Mouse (Mus musculus) liver, embryonic 12.5 days (tissue): ENCODE measurements around the gene Mageh1. TPM values are rescaled to one million over a fixed set of nuclear protein-coding genes. Genes with fewer than 3 reads are reported as not detected.

Experiments
- polyA plus RNA-seq: library from polyadenylated mRNA; unstranded; fragments of >200 nt; fragmentation: Nextera tagmentation; extraction: Ambion mirVana; gene quantifications from 2 replicates; pipeline ENCODE4 v1.2.1, GENCODE M21; 2016

Gene Mageh1
- polyA plus RNA-seq, 1 experiment from 2014 or later = 7.3 TPM

Other genes with a start within 250 kb of the Mageh1 start
- gene Usp51, start 31.1 kb downstream of the Mageh1 start, polyA plus RNA-seq = 0.42 and 1.1 TPM in 2 replicates
- not detected in 2 replicates for gene Foxr2, start 81.2 kb upstream of the Mageh1 start, polyA plus RNA-seq
- gene Rragb, start 102.4 kb upstream of the Mageh1 start, polyA plus RNA-seq = 0.66 and 0.81 TPM in 2 replicates
- gene Klf8, start 199.9 kb upstream of the Mageh1 start, polyA plus RNA-seq = 0.36 and 0.38 TPM in 2 replicates